Mouse (Mus musculus) urinary bladder, postnatal 4 days (tissue): ENCODE measurements at regions not wholly inside any gene's neighbourhood (a gene's known extent, or its start where the extent isn't known, plus 50 kb on each side); places are given as distances from the start of the nearest gene placed in this dataset.
"Not testable (repeated sequence)": the region's sequence is repeated elsewhere in the genome, so short reads cannot be mapped to it uniquely, and the experiment has no call there.

ENCODE experiments used
- DNase-seq, 2 experiments: peaks; one replicate each; pipeline ENCODE4 v3.0.0; 2021 to 2022; ENCODE audit warnings: low spot score in 2 of 2

GRCm38 (mm10) chr7:116680523-116680922 is 176.4 kb downstream of the Nucb2 start:
- peak in 1 of 2 experiments; percentile 40 for DNase-seq

- peak in 1 of 2 experiments; percentile 25 for DNase-seq
Measured at GRCm38 (mm10) chr7:116681268-116681667, 177.1 kb downstream of the Nucb2 start.

GRCm38 (mm10) chr7:116700409-116700808 is 196.2 kb downstream of the Nucb2 start:
- DNase-seq, result no peak

GRCm38 (mm10) chr7:116701466-116702342 is 197.5 kb downstream of the Nucb2 start:
- peak; percentile 58 to 79 for DNase-seq

DNA sequence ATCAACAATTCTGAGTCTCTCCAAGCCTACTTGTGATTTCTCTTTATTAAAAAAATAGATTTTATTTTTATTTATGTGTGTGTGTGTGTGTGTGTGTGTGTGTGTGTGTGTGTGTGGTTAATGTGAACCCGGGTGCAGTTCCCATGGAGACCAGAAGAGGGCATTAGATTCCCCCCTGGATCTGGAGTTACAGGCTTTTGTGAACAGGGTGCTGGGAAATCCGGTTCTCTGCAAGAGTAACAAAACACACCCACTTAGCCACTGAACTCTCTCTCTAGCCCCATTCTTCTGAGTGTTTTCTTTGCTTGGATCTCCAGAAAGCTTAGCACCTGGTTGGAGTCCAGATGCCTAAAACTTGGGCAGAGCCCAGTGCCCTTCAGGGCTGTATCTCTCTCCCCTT is 198.4 kb downstream of the Nucb2 start:
- no peak for DNase-seq

- DNase-seq, result no peak
Measured at GRCm38 (mm10) chr7:116711541-116711940, 207.4 kb downstream of the Nucb2 start.

DNA sequence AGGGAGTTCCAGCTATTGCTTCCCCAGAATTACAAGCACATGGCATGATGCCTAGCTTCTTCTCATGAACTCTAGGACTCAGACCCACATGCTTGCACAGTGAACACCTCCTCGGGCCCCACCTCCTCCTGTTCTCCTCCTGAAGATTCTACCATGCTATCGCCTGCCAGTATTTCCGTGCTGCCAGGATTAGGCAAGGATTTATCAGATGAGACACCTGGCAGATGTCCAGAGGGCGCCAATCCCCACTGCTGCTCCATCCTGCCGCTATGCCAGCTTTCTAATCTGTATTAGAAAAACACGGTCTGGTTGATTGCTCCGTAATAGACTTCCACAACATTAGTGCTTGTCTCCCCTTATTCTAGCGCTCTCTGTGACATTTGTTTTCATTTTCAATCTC is 209.0 kb downstream of the Nucb2 start:
- DNase-seq, result no peak

DNA sequence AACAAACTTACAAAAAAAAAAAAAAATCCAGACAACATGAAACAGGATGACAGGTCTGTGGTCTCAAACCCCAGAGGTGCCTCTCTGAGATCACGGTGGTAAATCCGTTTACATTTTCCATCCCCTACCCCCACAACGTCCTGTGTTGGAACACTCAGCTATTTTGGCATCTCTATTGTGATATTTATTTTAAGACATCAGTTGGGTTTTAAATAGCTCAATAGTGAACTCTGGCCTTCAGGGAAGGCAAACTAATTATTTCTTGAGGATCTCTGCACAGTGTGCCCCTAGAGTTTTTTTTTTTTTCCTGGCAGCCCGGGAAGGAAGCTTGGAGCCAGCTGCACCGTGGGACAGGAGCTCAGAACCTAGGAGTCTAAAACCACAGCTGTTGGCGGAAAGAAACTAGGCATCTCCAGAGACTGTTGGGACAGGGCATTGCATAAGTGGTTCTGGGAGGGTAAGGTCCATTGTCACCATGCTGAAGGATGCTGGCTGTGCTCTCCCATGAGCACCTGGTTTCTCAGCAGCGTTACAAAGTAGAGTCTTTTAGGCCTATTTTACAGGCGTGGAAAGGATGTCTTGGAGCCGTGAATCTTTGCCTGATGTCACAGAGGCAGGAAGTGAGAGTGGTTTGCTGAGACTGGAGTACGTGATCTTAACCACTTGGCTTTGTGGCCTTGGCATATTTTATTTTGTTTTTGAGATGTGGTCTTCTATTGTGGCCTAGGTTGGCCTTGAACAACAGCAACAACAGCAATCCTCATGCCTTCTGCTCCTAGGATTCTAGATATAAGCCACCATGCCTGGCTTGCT is 211.3 kb downstream of the Nucb2 start:
- no peak for DNase-seq

DNA sequence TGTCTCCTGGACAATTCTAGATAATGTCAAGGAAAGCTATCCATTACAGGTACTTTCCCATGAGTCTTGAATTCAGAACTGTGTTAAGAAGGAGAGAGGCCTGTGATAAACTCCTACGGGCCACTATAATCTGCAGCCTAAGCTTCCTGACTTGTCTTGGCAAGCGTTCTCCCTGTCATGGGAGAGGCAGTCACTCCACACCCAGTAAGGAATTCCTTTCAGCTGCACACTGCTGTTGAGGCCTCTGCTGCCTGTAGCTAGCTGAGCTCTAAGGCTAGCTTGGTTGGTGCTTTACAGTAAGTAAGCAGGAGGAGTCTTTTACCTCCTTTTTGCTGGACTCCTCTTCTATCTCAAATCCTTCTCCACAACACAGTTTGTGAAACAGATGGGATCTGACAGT is 224.2 kb downstream of the Nucb2 start:
- no peak for DNase-seq

DNA sequence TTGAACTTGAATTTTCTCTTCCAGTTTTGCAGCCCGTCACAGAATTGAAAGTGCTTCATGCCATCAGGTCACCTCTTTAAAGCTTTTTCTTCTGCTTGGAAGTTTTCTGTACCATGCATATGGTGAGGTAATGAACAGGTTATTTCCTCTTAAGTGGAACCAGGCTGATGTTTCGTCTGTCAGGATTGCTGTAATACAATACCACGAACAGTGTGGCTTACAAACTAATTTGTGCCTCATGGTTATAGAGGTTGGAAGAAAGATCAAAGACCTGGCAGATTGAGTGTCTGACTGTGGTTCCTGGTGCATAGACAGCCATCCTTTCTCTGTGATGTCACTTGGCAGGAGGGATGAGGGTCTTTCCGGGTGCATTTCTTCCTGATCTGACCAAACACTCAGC is 225.6 kb downstream of the Nucb2 start:
- DNase-seq, result no peak

- no peak for DNase-seq
Measured at GRCm38 (mm10) chr7:116735676-116736075, 231.5 kb downstream of the Nucb2 start.

DNA sequence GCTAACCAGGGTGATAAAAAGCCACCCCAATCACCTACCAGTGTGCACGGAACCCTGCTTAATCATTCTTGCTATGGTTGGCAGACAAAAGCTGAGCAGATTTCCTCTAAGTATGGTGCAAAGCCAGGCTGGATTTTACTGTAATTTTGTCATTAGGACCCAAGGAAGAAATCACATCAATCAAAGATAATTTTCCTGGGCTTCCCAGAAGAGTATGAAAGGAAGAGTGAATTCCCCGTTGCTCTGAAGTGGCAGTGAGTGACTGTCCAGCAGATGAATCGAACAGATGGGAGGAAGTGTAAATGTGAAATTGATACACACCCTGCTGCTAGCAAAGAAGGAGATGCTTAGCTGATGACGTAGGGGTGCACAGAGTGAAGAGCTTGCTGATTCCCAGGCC is 232.2 kb downstream of the Nucb2 start:
- DNase-seq, result no peak

DNA sequence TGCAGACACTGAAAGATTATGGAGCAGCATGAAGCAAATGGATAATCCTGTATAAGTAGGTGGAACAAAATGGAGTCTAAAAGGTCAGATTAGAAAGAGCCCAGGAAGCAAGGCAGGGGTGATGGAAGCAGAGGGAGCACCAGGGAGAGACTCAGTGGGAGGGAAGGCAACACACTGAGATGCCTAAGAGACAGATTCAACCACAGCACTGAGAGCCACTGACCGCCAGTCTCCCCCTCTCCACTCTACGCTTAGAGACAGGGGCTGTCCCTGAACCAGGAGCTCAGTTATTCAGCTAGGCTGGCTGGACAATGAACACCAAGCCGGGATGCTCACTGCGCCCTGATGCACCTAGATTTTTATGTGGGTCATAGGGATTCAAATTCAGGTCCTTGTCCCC is 233.8 kb downstream of the Nucb2 start:
- no peak for DNase-seq

DNA sequence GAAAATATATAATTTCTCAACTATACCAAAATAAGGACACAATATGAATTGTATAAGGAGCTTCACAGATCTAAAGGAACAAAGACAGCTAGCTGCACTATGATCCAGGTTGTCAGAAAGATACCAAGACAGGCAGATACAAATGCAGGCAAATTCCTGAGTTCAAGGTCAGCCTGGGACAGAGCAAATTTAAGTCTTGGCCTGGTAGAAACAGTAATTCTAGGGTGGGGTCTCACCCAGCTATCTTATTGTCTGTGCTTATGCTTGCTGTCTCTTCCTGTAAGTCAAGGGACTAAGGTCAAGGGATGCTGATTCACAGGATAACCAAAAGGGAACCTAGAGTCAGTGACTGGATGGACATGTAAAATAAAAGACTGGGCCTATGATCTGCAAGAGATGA is 250.4 kb downstream of the Nucb2 start:
- no peak for DNase-seq

GRCm38 (mm10) chr7:116792181-116792580 is 288.0 kb downstream of the Nucb2 start:
- not testable (repeated sequence) for DNase-seq

- no peak for DNase-seq
Measured at GRCm38 (mm10) chr7:116808475-116808874, 304.3 kb downstream of the Nucb2 start.

GRCm38 (mm10) chr7:116816494-116816893 is 312.3 kb downstream of the Nucb2 start:
- no peak for DNase-seq

- no peak for DNase-seq
Measured at GRCm38 (mm10) chr7:116817991-116818390, 313.8 kb downstream of the Nucb2 start.

DNA sequence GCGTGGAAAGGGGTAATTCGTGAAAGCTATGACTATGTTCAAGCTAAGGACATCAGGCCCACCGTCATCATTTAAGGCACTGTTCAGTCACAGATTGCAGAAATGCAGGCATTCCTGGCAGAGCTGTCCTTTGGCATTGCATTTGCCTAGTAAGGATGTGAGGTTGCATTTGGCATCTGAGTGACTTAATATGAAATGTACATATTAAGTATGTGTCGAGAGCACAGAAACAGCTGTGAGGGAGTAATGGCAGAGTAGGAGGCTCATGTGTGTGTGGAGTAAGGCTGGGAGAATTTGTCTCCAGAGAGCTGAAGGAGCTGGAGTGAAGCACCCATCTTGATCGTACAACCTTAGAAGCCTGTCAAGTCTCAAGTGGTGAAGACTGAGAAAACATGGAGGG is 316.4 kb downstream of the Nucb2 start:
- DNase-seq, result no peak

DNA sequence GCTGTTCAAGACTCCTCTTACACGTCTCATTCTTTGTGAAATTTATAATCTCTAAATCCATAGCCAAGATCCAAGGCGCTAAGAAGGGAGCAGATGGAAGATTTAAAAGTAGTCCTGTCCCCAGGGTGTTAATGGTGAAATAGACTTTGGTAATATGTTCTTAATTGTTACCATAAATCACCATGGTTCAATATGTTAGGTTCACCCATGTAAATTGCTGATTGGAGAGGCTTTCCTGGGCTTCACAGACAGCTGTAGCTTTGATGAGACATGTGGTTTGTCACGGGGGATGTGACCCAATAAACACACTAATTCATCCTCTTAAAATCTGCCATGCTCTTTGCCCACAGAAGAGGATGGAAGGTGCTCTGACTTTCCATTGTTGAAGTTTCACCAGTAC is 338.7 kb downstream of the Nucb2 start:
- no peak for DNase-seq

DNA sequence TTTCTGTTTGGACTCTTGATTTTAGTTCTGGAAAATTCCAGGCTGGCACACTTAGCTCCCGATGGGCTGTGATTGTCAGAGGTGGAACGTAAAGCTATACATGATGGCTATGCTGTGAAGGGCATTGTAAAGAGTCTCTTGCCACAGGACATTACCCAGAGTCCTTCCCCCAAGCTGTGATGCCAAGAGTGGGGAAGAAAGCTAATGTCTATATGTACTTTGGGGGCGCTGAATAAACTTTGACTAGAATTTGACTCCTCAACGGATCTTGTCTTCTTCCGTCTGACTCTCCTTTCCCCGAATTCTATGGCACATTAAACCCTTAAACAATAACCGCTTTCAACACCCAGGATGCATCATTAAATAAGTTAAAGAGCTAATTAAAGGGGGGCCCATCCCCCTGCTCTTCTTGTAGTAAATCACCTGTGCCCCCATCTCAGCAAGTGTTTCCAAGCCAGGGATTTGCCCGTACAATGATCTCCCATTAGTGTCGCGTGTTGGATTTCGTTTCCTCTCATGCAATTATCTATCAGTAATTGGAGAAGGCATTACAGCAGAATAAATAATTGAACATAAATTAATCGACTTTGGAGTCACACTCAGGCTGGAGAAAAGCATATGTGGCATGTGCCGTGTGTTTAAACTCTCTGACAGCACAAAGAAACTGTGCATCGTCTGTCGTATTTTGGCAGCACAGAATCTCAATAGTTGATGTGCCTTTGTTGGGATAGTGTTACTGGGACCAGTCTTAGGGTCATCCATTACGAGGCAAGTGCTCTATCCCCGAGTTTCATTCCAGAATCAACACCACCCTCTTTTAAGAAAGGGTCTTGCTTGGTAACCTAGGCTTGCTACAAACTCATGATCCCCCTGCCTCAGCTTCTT is 343.9 kb downstream of the Nucb2 start:
- no peak for DNase-seq

GRCm38 (mm10) chr7:116853351-116853750 is 349.2 kb downstream of the Nucb2 start:
- no peak for DNase-seq
